Mouse (Mus musculus): Measurements from ENCODE around the gene Dhrs3. TPM values are rescaled to one million over a fixed set of nuclear protein-coding genes. Genes with fewer than 3 reads are reported as not detected.
A peak's percentile ranks its signal among the peaks of the same experiment; 100 is the strongest.

The Dhrs3 gene
- polyA plus RNA-seq, 1 experiment = 322 TPM

- 95% methylated on average over 3 of the region's 3 CpGs for WGBS
- Histone ChIP-seq H3K36me3 (ENCODE audit: control insufficient read depth, insufficient read depth, low read length) (no peaks in the 10 kb centered on the region), H3K4me3 (ENCODE audit: insufficient read depth, low read depth, low read length) (no peak overlapping the region), H3K27me3 (replicated peaks; ENCODE audit: control insufficient read depth, insufficient read depth, low read length) (no peaks in the 10 kb centered on the region), H3K4me1 (ENCODE audit: control insufficient read depth, insufficient read depth, low read length) (peaks cover 24% of the 10 kb centered on the region), H3K27ac (ENCODE audit: insufficient read depth, low read depth, low read length) (no peak overlapping the region)
- peak; percentile 38; the same call in 1 of the 2 replicates for TF ChIP-seq CTCF (conservative IDR thresholded peaks at IDR 0.05; ENCODE audit: insufficient read depth, insufficient read length, low read depth, low read length)
- TF ChIP-seq POLR2A (IDR thresholded peaks at IDR 0.05; ENCODE audit: low read depth, low read length) = no peak
- DNase-seq = no peak
Measured at GRCm38 (mm10) chr4:144950883-144951282, 58.3 kb downstream of the Dhrs3 start.

- no peak for DNase-seq
- no peak for TF ChIP-seq CTCF (conservative IDR thresholded peaks at IDR 0.05; ENCODE audit: insufficient read depth, insufficient read length, low read depth, low read length)
- TF ChIP-seq POLR2A (IDR thresholded peaks at IDR 0.05; ENCODE audit: low read depth, low read length) = no peak
- Histone ChIP-seq H3K4me1 (ENCODE audit: control insufficient read depth, insufficient read depth, low read length) (peaks cover 24% of the 10 kb centered on the region), H3K27me3 (replicated peaks; ENCODE audit: control insufficient read depth, insufficient read depth, low read length) (no peaks in the 10 kb centered on the region), H3K27ac (ENCODE audit: insufficient read depth, low read depth, low read length) (no peak overlapping the region), H3K4me3 (ENCODE audit: insufficient read depth, low read depth, low read length) (no peak overlapping the region), H3K36me3 (ENCODE audit: control insufficient read depth, insufficient read depth, low read length) (no peaks in the 10 kb centered on the region)
- 81% methylated on average over 7 of the region's 7 CpGs for WGBS
Measured at GRCm38 (mm10) chr4:144951859-144952258, 59.2 kb downstream of the Dhrs3 start.

- no peak for DNase-seq
- TF ChIP-seq CTCF (conservative IDR thresholded peaks at IDR 0.05; ENCODE audit: insufficient read depth, insufficient read length, low read depth, low read length) (no peak), POLR2A (IDR thresholded peaks at IDR 0.05; ENCODE audit: low read depth, low read length) (no peak)
- 92% methylated on average over 1 of the region's 1 CpGs for WGBS
- Histone ChIP-seq H3K27ac (ENCODE audit: insufficient read depth, low read depth, low read length) (no peak overlapping the region), H3K27me3 (replicated peaks; ENCODE audit: control insufficient read depth, insufficient read depth, low read length) (no peaks in the 10 kb centered on the region), H3K4me3 (ENCODE audit: insufficient read depth, low read depth, low read length) (no peak overlapping the region), H3K36me3 (ENCODE audit: control insufficient read depth, insufficient read depth, low read length) (no peaks in the 10 kb centered on the region), H3K4me1 (ENCODE audit: control insufficient read depth, insufficient read depth, low read length) (peaks cover 28% of the 10 kb centered on the region)
Measured at GRCm38 (mm10) chr4:144953421-144953820, 60.8 kb downstream of the Dhrs3 start.

GRCm38 (mm10) chr4:144955863-144956262, 63.2 kb downstream of the Dhrs3 start:
- Histone ChIP-seq H3K27me3 (replicated peaks; ENCODE audit: control insufficient read depth, insufficient read depth, low read length) (no peaks in the 10 kb centered on the region), H3K4me1 (ENCODE audit: control insufficient read depth, insufficient read depth, low read length) (peaks cover 16% of the 10 kb centered on the region), H3K27ac (ENCODE audit: insufficient read depth, low read depth, low read length) (no peak overlapping the region), H3K4me3 (ENCODE audit: insufficient read depth, low read depth, low read length) (no peak overlapping the region), H3K36me3 (ENCODE audit: control insufficient read depth, insufficient read depth, low read length) (no peaks in the 10 kb centered on the region)
- DNase-seq = no peak
- TF ChIP-seq CTCF (conservative IDR thresholded peaks at IDR 0.05; ENCODE audit: insufficient read depth, insufficient read length, low read depth, low read length) (no peak), POLR2A (IDR thresholded peaks at IDR 0.05; ENCODE audit: low read depth, low read length) (no peak)
- WGBS = 81% methylated on average over 1 of the region's 1 CpGs

- 78% methylated on average over 1 of the region's 1 CpGs for WGBS
- Histone ChIP-seq H3K4me3 (ENCODE audit: insufficient read depth, low read depth, low read length) (no peak overlapping the region), H3K27me3 (replicated peaks; ENCODE audit: control insufficient read depth, insufficient read depth, low read length) (no peaks in the 10 kb centered on the region), H3K36me3 (ENCODE audit: control insufficient read depth, insufficient read depth, low read length) (no peaks in the 10 kb centered on the region), H3K27ac (ENCODE audit: insufficient read depth, low read depth, low read length) (no peak overlapping the region), H3K4me1 (ENCODE audit: control insufficient read depth, insufficient read depth, low read length) (peaks cover 21% of the 10 kb centered on the region)
- TF ChIP-seq CTCF (conservative IDR thresholded peaks at IDR 0.05; ENCODE audit: insufficient read depth, insufficient read length, low read depth, low read length) = no peak
- TF ChIP-seq POLR2A (IDR thresholded peaks at IDR 0.05; ENCODE audit: low read depth, low read length) = no peak
- no peak for DNase-seq
Measured at GRCm38 (mm10) chr4:144956293-144956692, 63.7 kb downstream of the Dhrs3 start.

- peaks cover 26% of the 10 kb centered on the region for H3K4me1 ChIP-seq (ENCODE audit: control insufficient read depth, insufficient read depth, low read length)
- no peaks in the 10 kb centered on the region for H3K27me3 ChIP-seq (replicated peaks; ENCODE audit: control insufficient read depth, insufficient read depth, low read length)
- DNase-seq = peak; percentile 94
- H3K36me3 ChIP-seq (ENCODE audit: control insufficient read depth, insufficient read depth, low read length) = no peaks in the 10 kb centered on the region
- H3K27ac ChIP-seq (ENCODE audit: insufficient read depth, low read depth, low read length) = peak overlapping the region; percentile 89
- no peak overlapping the region for H3K4me3 ChIP-seq (ENCODE audit: insufficient read depth, low read depth, low read length)
- TF ChIP-seq CTCF (conservative IDR thresholded peaks at IDR 0.05; ENCODE audit: insufficient read depth, insufficient read length, low read depth, low read length) (no peak), POLR2A (IDR thresholded peaks at IDR 0.05; ENCODE audit: low read depth, low read length) (no peak)
- 42% methylated on average over 4 of the region's 4 CpGs for WGBS
Measured at GRCm38 (mm10) chr4:144957186-144957585, 64.6 kb downstream of the Dhrs3 start.

- Histone ChIP-seq H3K27ac (ENCODE audit: insufficient read depth, low read depth, low read length) (peak overlapping the region; percentile 89), H3K4me1 (ENCODE audit: control insufficient read depth, insufficient read depth, low read length) (peaks cover 26% of the 10 kb centered on the region), H3K27me3 (replicated peaks; ENCODE audit: control insufficient read depth, insufficient read depth, low read length) (no peaks in the 10 kb centered on the region), H3K36me3 (ENCODE audit: control insufficient read depth, insufficient read depth, low read length) (no peaks in the 10 kb centered on the region), H3K4me3 (ENCODE audit: insufficient read depth, low read depth, low read length) (no peak overlapping the region)
- WGBS = 44% methylated on average over 2 of the region's 2 CpGs
- TF ChIP-seq POLR2A (IDR thresholded peaks at IDR 0.05; ENCODE audit: low read depth, low read length) = no peak
- TF ChIP-seq CTCF (conservative IDR thresholded peaks at IDR 0.05; ENCODE audit: insufficient read depth, insufficient read length, low read depth, low read length) = no peak
- peak; percentile 91 for DNase-seq
Measured at GRCm38 (mm10) chr4:144957721-144958120, 65.1 kb downstream of the Dhrs3 start.
